Mouse (Mus musculus) heart, adult 2 months (tissue): ENCODE measurements around the gene Ahnak2.

Experiments
- CTCF ChIP-seq: fragments of 200-600 bp; IDR thresholded peaks from 2 replicates; pipeline ENCODE4 v1.8.1; 2022; ENCODE audit warnings: antibody characterized with exemption, mild to moderate bottlenecking, moderate library complexity
- EP300 ChIP-seq: fragments of 200-500 bp; IDR thresholded peaks from 2 replicates; pipeline ENCODE4 v1.6.1; 2011; ENCODE audit warnings: low read depth, low read length, control low read depth; ENCODE audit not compliant: insufficient read depth
- POLR2A ChIP-seq: fragments of 200-500 bp; IDR thresholded peaks from 2 replicates; pipeline ENCODE4 v1.6.1; 2011; ENCODE audit warnings: mild to moderate bottlenecking, low read depth, low read length, control low read depth; ENCODE audit not compliant: insufficient read depth

DNA sequence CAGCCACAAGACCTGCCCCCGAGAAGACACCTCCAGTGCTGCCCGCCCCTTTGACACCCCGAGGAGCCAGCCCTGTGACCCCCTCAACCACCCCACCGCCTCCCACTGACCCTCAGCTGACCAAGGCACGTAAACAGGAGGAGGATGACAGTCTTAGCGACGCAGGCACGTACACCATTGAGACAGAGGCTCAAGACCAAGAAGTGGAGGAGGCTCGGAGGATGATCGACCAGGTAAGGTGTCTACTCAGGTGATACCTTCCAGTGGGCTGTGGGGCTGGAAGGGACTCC is 65.9 kb downstream of the Ahnak2 start:
- TF ChIP-seq POLR2A: no peak
- no peak for TF ChIP-seq CTCF
- no peak for TF ChIP-seq EP300
